Mouse (Mus musculus) forebrain, embryonic 14.5 days (tissue): ENCODE data around the gene Lim2. TPM values are rescaled to one million over a fixed set of nuclear protein-coding genes. Genes with fewer than 3 reads are reported as not detected.
"Not testable (repeated sequence)": the region's sequence is repeated elsewhere in the genome, so short reads cannot be mapped to it uniquely, and the experiment has no call there.

Experiments used
- ATAC-seq: fragments of 200-750 bp; cut with Nextera tagmentation; 2 replicates; pipeline ENCODE4 v1.8.0; 2017; ENCODE audit warnings: mild to moderate bottlenecking, moderate library complexity
- DNase-seq: peaks from one replicate; pipeline ENCODE4 v3.0.0-alpha.2; 2015; ENCODE audit warnings: low spot score
- H3K27ac ChIP-seq: fragments of 300-500 bp; sonication (generic); 2 replicates; pipeline ENCODE4 v1.5.1; 2014; ENCODE audit warnings: low read depth, mild to moderate bottlenecking, control low read depth, low read length, moderate library complexity
- H3K27me3 ChIP-seq: fragments of 300-500 bp; sonication (generic); replicated peaks from 2 replicates; pipeline ENCODE4 v1.6.1; 2014; ENCODE audit warnings: low read length, control low read depth, mixed read lengths; ENCODE audit not compliant: control insufficient read depth, insufficient read depth
- H3K36me3 ChIP-seq: fragments of 300-500 bp; sonication (generic); 2 replicates; pipeline ENCODE4 v1.6.1; 2014; ENCODE audit warnings: low read length, control low read depth; ENCODE audit not compliant: control insufficient read depth, insufficient read depth
- H3K4me1 ChIP-seq: fragments of 300-500 bp; sonication (generic); 2 replicates; pipeline ENCODE4 v1.6.1; 2014; ENCODE audit warnings: antibody characterized with exemption, low read length, control low read depth; ENCODE audit not compliant: control insufficient read depth, insufficient read depth
- H3K4me2 ChIP-seq: fragments of 300-500 bp; sonication (generic); 2 replicates; pipeline ENCODE4 v1.6.1; 2014; ENCODE audit warnings: mild to moderate bottlenecking, control low read depth, low read length
- H3K4me3 ChIP-seq: fragments of 300-500 bp; sonication (generic); 2 replicates; pipeline ENCODE4 v1.5.1; 2014; ENCODE audit warnings: low read depth, low read length, control low read depth
- H3K9ac ChIP-seq: fragments of 300-500 bp; sonication (generic); 2 replicates; pipeline ENCODE4 v1.6.1; 2014; ENCODE audit warnings: mild to moderate bottlenecking, low read length, control low read depth, moderate library complexity
- H3K9me3 ChIP-seq: fragments of 300-500 bp; sonication (generic); replicated peaks from 2 replicates; pipeline ENCODE4 v1.6.1; 2016; ENCODE audit warnings: low read length, control low read depth, mixed read lengths; ENCODE audit not compliant: control insufficient read depth
- WGBS: fragments of 180-500 bp; shearing (Covaris S2); extraction: QIAGEN DNeasy Blood & Tissue Kit; methylation state at CpG from one replicate; pipeline ENCODE4 v1.1.7; 2014; 5-methylcytosine and 5-hydroxymethylcytosine counted together
- polyA plus RNA-seq: library from polyadenylated mRNA; unstranded; fragments of >200 nt; fragmentation: Nextera tagmentation; extraction: Ambion mirVana; gene quantifications from 2 replicates; pipeline ENCODE4 v1.2.1, GENCODE M21; 2014

The Lim2 gene
- not detected in 2 replicates for polyA plus RNA-seq

GRCm38 (mm10) chr7:43427406-43427805 lies at the start of gene Lim2:
Gene Lim2, plus strand, starts transcription at chr7:43427670.
- Histone ChIP-seq H3K36me3 (no peaks in the 10 kb centered on the region), H3K4me2 (no peak within 1 kb of the TSS), H3K27me3 (no peaks in the 10 kb centered on the region), H3K27ac (no peak within 1 kb of the TSS), H3K4me1 (no peaks in the 10 kb centered on the region), H3K9ac (no peak within 1 kb of the TSS), H3K9me3 (no peaks in the 10 kb centered on the region), H3K4me3 (no peak within 1 kb of the TSS)
- no peak for ATAC-seq
- no peak for DNase-seq
- WGBS: 83% methylated on average over 8 of the region's 8 CpGs

- no peaks in the 10 kb centered on the region for H3K27me3 ChIP-seq
- H3K9me3 ChIP-seq: no peaks in the 10 kb centered on the region
- H3K36me3 ChIP-seq: no peaks in the 10 kb centered on the region
- DNase-seq (peak; percentile 75), ATAC-seq (no peak)
- no peak overlapping the region for H3K9ac ChIP-seq
- H3K27ac ChIP-seq: no peak overlapping the region
- WGBS: 13% methylated on average over 5 of the region's 5 CpGs
- H3K4me1 ChIP-seq: no peaks in the 10 kb centered on the region
- H3K4me3 ChIP-seq: no peak overlapping the region
- H3K4me2 ChIP-seq: no peak overlapping the region
Observed at GRCm38 (mm10) chr7:43378226-43378625, 49.2 kb upstream of the Lim2 start.

- Histone ChIP-seq H3K27me3 (no peaks in the 10 kb centered on the region), H3K9ac (no peak overlapping the region), H3K36me3 (no peaks in the 10 kb centered on the region), H3K9me3 (no peaks in the 10 kb centered on the region), H3K4me2 (no peak overlapping the region), H3K27ac (no peak overlapping the region), H3K4me3 (no peak overlapping the region), H3K4me1 (no peaks in the 10 kb centered on the region)
- WGBS: 84% methylated on average over 8 of the region's 8 CpGs
- DNase-seq (no peak), ATAC-seq (no peak)
Observed at GRCm38 (mm10) chr7:43392349-43393121, 34.9 kb upstream of the Lim2 start.

- Histone ChIP-seq H3K9ac (no peak overlapping the region), H3K27ac (no peak overlapping the region)
- WGBS: 83% methylated on average over 2 of the region's 2 CpGs
Observed at GRCm38 (mm10) chr7:43399501-43399900, 28.0 kb upstream of the Lim2 start.

GRCm38 (mm10) chr7:43402718-43403117 lies 24.8 kb upstream of the Lim2 start:
- 53% methylated on average over 2 of the region's 2 CpGs for WGBS
- Histone ChIP-seq H3K4me2 (no peak overlapping the region), H3K27ac (no peak overlapping the region), H3K36me3 (no peaks in the 10 kb centered on the region), H3K27me3 (no peaks in the 10 kb centered on the region), H3K4me3 (no peak overlapping the region), H3K4me1 (no peaks in the 10 kb centered on the region), H3K9me3 (no peaks in the 10 kb centered on the region), H3K9ac (no peak overlapping the region)
- DNase-seq: no peak
- ATAC-seq: no peak

More at GRCm38 (mm10) chr7:43399501-43399900, 28.0 kb upstream of the Lim2 start:
- Histone ChIP-seq H3K4me3 (no peak overlapping the region), H3K36me3 (no peaks in the 10 kb centered on the region), H3K4me1 (no peaks in the 10 kb centered on the region), H3K27me3 (no peaks in the 10 kb centered on the region), H3K4me2 (no peak overlapping the region), H3K9me3 (no peaks in the 10 kb centered on the region)
- ATAC-seq (no peak), DNase-seq (no peak)

GRCm38 (mm10) chr7:43407573-43407972 lies 19.9 kb upstream of the Lim2 start:
- no peak for DNase-seq
- 80% methylated on average over 3 of the region's 3 CpGs for WGBS

GRCm38 (mm10) chr7:43408131-43408553 lies 19.3 kb upstream of the Lim2 start, which contains the start of gene Siglecg:
Gene Siglecg, plus strand, starts transcription at chr7:43408204.
- no peaks in the 10 kb centered on the region for H3K4me1 ChIP-seq
- no peaks in the 10 kb centered on the region for H3K9me3 ChIP-seq
- H3K4me2 ChIP-seq: no peak within 1 kb of the TSS
- no peak within 1 kb of the TSS for H3K4me3 ChIP-seq
- no peaks in the 10 kb centered on the region for H3K27me3 ChIP-seq
- no peak within 1 kb of the TSS for H3K27ac ChIP-seq
- ATAC-seq: no peak
- 89% methylated on average over 4 of the region's 4 CpGs for WGBS
- H3K36me3 ChIP-seq: no peaks in the 10 kb centered on the region
- no peak for DNase-seq
- no peak within 1 kb of the TSS for H3K9ac ChIP-seq

More at GRCm38 (mm10) chr7:43407573-43407972, 19.9 kb upstream of the Lim2 start:
- Histone ChIP-seq H3K27me3 (no peaks in the 10 kb centered on the region), H3K9me3 (no peaks in the 10 kb centered on the region), H3K27ac (no peak overlapping the region), H3K4me3 (no peak overlapping the region), H3K4me2 (no peak overlapping the region), H3K36me3 (no peaks in the 10 kb centered on the region), H3K4me1 (no peaks in the 10 kb centered on the region), H3K9ac (no peak overlapping the region)
- no peak for ATAC-seq

GRCm38 (mm10) chr7:43409084-43409483 lies 18.4 kb upstream of the Lim2 start:
- Histone ChIP-seq H3K9me3 (no peaks in the 10 kb centered on the region), H3K4me2 (no peak overlapping the region), H3K36me3 (no peaks in the 10 kb centered on the region), H3K27me3 (no peaks in the 10 kb centered on the region), H3K27ac (no peak overlapping the region), H3K4me3 (no peak overlapping the region), H3K4me1 (no peaks in the 10 kb centered on the region), H3K9ac (no peak overlapping the region)
- 77% methylated on average over 3 of the region's 3 CpGs for WGBS
- ATAC-seq: no peak
- DNase-seq: no peak

GRCm38 (mm10) chr7:43411724-43412123 lies 15.7 kb upstream of the Lim2 start:
- 36% methylated on average over 3 of the region's 4 CpGs for WGBS
- ATAC-seq, H3K9me3 ChIP-seq, H3K4me2 ChIP-seq, DNase-seq, H3K9ac ChIP-seq, H3K27ac ChIP-seq, H3K27me3 ChIP-seq, H3K4me3 ChIP-seq, H3K4me1 ChIP-seq, H3K36me3 ChIP-seq: not testable (repeated sequence)
